Mouse (Mus musculus) hindbrain, postnatal 0 days (tissue): ENCODE results near the gene Snx7. TPM values are rescaled to one million over a fixed set of nuclear protein-coding genes. Genes with fewer than 3 reads are reported as not detected.
A peak's percentile ranks its signal among the peaks of the same experiment; 100 is the strongest.

Experiments used
- ATAC-seq: fragments of 200-750 bp; cut with Nextera tagmentation; 2 replicates; pipeline ENCODE4 v1.8.0; 2017; ENCODE audit warnings: mild to moderate bottlenecking, moderate TSS enrichment, moderate library complexity
- DNase-seq: peaks from one replicate; pipeline ENCODE4 v3.0.0-alpha.2; 2015; ENCODE audit warnings: low spot score
- H3K27ac ChIP-seq: fragments of 300-500 bp; sonication (generic); 2 replicates; pipeline ENCODE4 v1.5.1; 2014; ENCODE audit warnings: mild to moderate bottlenecking
- H3K27me3 ChIP-seq: fragments of 300-500 bp; sonication (generic); 2 replicates; pipeline ENCODE4 v1.6.1; 2014; ENCODE audit warnings: low read length, mixed read lengths; ENCODE audit not compliant: insufficient read depth
- H3K36me3 ChIP-seq: fragments of 300-500 bp; sonication (generic); 2 replicates; pipeline ENCODE4 v1.6.1; 2014; ENCODE audit warnings: low read length, mixed read lengths; ENCODE audit not compliant: insufficient read depth
- H3K4me1 ChIP-seq: fragments of 300-500 bp; sonication (generic); 2 replicates; pipeline ENCODE4 v1.6.1; 2014; ENCODE audit warnings: antibody characterized with exemption, low read length, mixed read lengths; ENCODE audit not compliant: insufficient read depth
- H3K4me2 ChIP-seq: fragments of 300-500 bp; sonication (generic); 2 replicates; pipeline ENCODE4 v1.6.1; 2014; ENCODE audit warnings: low read depth, mild to moderate bottlenecking, low read length, moderate library complexity, mixed read lengths
- H3K4me3 ChIP-seq: fragments of 300-500 bp; sonication (generic); 2 replicates; pipeline ENCODE4 v1.5.1; 2014; ENCODE audit warnings: low read length
- H3K9ac ChIP-seq: fragments of 300-500 bp; sonication (generic); replicated peaks from 2 replicates; pipeline ENCODE4 v1.6.1; 2014; ENCODE audit warnings: mild to moderate bottlenecking, low read length, moderate library complexity, mixed read lengths
- H3K9me3 ChIP-seq: fragments of 300-500 bp; sonication (generic); 2 replicates; pipeline ENCODE4 v1.6.1; 2016; ENCODE audit warnings: low read length, mixed read lengths
- CTCF ChIP-seq: IDR thresholded peaks from 2 replicates; pipeline ENCODE4 v1.5.1; 2016; ENCODE audit warnings: antibody characterized with exemption, control low read depth, low read depth
- WGBS: fragments of 180-500 bp; shearing (Covaris S2); extraction: QIAGEN DNeasy Blood & Tissue Kit; methylation state at CpG from one replicate; pipeline ENCODE4 v1.1.7; 2014; 5-methylcytosine and 5-hydroxymethylcytosine counted together
- polyA plus RNA-seq: library from polyadenylated mRNA; unstranded; fragments of >200 nt; fragmentation: Nextera tagmentation; extraction: Ambion mirVana; gene quantifications from 2 replicates; pipeline ENCODE4 v1.2.1, GENCODE M21; 2015
- total RNA-seq: library from RNA; depleted of rRNA; stranded (reverse); fragments of >200 nt; gene quantifications from 2 replicates; pipeline ENCODE4 v1.2.3, GENCODE M21; 2014

Snx7 gene
- total and polyA plus RNA-seq, 2 experiments from 2014 or later = 5.8 to 13.4 TPM

GRCm38 (mm10) chr3:117791273-117791672, 77.5 kb downstream of the Snx7 start:
- Histone ChIP-seq H3K4me1 (no peaks in the 10 kb centered on the region), H3K27ac (no peak overlapping the region), H3K27me3 (no peaks in the 10 kb centered on the region), H3K9me3 (no peaks in the 10 kb centered on the region), H3K4me2 (no peak overlapping the region), H3K9ac (no peak overlapping the region), H3K36me3 (no peaks in the 10 kb centered on the region), H3K4me3 (no peak overlapping the region)
- no peak for ATAC-seq
- WGBS = 64% methylated on average over 2 of the region's 2 CpGs
- TF ChIP-seq CTCF = no peak
- no peak for DNase-seq

DNA sequence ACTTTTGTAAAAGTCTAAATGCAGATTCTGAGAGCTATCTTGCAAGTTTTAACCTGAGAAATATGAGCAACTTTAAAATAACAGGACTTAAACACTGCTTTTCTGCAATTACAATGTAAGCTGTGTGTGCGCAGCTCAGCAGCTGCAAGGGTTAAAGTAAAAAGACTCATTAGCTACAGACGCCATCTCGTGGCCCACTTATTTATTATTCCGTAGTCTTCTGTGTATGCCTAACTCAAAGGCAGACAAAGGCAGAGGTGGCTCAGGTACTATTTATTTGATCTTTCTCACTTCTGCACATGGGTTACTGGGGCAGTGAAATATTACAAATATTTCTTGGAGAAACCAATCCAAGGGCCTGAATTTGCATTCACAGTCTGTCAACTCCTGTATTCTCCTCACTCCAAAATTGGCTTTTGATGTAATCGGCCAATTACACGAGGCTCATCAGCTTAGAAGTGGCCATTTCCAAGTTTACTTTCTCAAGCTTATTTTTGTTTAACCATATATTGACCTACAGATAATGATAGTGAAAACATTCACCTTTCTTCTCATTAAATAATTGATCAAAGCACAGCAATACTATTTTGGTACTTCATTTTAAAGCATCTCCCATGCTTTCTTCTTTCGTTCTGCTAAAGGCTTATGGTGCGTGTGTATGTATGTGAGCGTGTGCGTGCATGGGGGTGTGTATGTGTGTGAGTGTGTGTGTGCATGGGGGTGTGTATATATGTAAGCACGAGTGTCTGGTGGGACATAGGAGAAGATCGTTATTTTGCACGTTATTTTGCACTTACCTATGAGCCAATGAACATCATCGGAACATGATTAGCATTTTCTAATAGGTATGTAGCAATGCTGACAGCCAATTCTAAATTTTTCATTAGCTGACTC, 79.7 kb downstream of the Snx7 start:
- Histone ChIP-seq H3K36me3 (no peaks in the 10 kb centered on the region), H3K9me3 (no peaks in the 10 kb centered on the region), H3K27ac (no peak overlapping the region), H3K4me1 (no peaks in the 10 kb centered on the region), H3K9ac (no peak overlapping the region), H3K4me2 (no peak overlapping the region), H3K4me3 (no peak overlapping the region), H3K27me3 (no peaks in the 10 kb centered on the region)
- 63% methylated on average over 14 of the region's 14 CpGs for WGBS
- TF ChIP-seq CTCF = peak; percentile 74
- DNase-seq (peak; percentile 89), ATAC-seq (peak; percentile 86)

- ATAC-seq (no peak), DNase-seq (no peak)
- Histone ChIP-seq H3K27me3 (no peaks in the 10 kb centered on the region), H3K9ac (no peak overlapping the region), H3K36me3 (no peaks in the 10 kb centered on the region), H3K4me3 (no peak overlapping the region), H3K4me1 (no peaks in the 10 kb centered on the region), H3K27ac (no peak overlapping the region), H3K9me3 (no peaks in the 10 kb centered on the region), H3K4me2 (no peak overlapping the region)
- WGBS = 58% methylated on average over 6 of the region's 6 CpGs
- TF ChIP-seq CTCF = no peak
These were observed 81.5 kb downstream of the Snx7 start for GRCm38 (mm10) chr3:117787247-117787646.

GRCm38 (mm10) chr3:117752151-117752757, 116.5 kb downstream of the Snx7 start:
- H3K4me1 ChIP-seq = no peaks in the 10 kb centered on the region
- no peaks in the 10 kb centered on the region for H3K27me3 ChIP-seq
- H3K4me2 ChIP-seq = no peak overlapping the region
- H3K36me3 ChIP-seq = no peaks in the 10 kb centered on the region
- 81% methylated on average over 5 of the region's 5 CpGs for WGBS
- no peak for DNase-seq
- no peak overlapping the region for H3K4me3 ChIP-seq
- H3K27ac ChIP-seq = no peak overlapping the region
- no peak overlapping the region for H3K9ac ChIP-seq
- no peak for TF ChIP-seq CTCF
- H3K9me3 ChIP-seq = no peaks in the 10 kb centered on the region
- ATAC-seq = no peak

GRCm38 (mm10) chr3:117751665-117752064, 117.1 kb downstream of the Snx7 start:
- Histone ChIP-seq H3K27ac (no peak overlapping the region), H3K36me3 (no peaks in the 10 kb centered on the region), H3K27me3 (no peaks in the 10 kb centered on the region), H3K4me1 (no peaks in the 10 kb centered on the region), H3K9me3 (no peaks in the 10 kb centered on the region), H3K4me3 (no peak overlapping the region), H3K4me2 (no peak overlapping the region), H3K9ac (no peak overlapping the region)
- peak; percentile 51 for DNase-seq
- peak; percentile 59 for TF ChIP-seq CTCF
- ATAC-seq = 0 out of 2 replicates have a peak, but pooled peaks have one; percentile 24
- WGBS = 58% methylated on average over 2 of the region's 2 CpGs

DNA sequence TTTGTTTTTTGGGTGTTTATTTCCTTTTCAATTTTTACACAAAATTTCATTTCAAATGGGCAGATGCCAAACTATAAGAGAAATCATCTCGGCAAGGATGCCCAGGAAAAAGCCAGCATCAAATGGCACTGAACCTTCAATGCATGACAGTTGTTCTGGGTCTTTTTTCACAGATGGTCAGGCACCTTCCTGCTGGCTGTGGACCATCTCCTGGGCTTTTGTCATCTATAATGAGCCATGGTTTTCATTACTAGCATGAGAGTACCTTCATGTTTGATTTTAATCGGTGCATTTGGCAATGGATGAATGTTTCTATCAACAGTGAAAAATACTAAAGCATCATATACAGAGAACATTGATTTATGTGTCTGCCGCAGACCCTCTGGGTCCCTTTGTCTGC, 119.5 kb downstream of the Snx7 start:
- no peak overlapping the region for H3K4me3 ChIP-seq
- H3K27me3 ChIP-seq = no peaks in the 10 kb centered on the region
- H3K4me1 ChIP-seq = no peaks in the 10 kb centered on the region
- no peak overlapping the region for H3K9ac ChIP-seq
- 62% methylated on average over 3 of the region's 3 CpGs for WGBS
- peak; percentile 11 for DNase-seq
- H3K36me3 ChIP-seq = no peaks in the 10 kb centered on the region
- H3K9me3 ChIP-seq = no peaks in the 10 kb centered on the region
- TF ChIP-seq CTCF = no peak
- H3K4me2 ChIP-seq = no peak overlapping the region
- no peak for ATAC-seq
- no peak overlapping the region for H3K27ac ChIP-seq

- DNase-seq = peak; percentile 54
- peak; percentile 83 for ATAC-seq
- Histone ChIP-seq H3K9me3 (no peaks in the 10 kb centered on the region), H3K9ac (no peak overlapping the region), H3K4me2 (no peak overlapping the region), H3K27ac (no peak overlapping the region), H3K4me3 (no peak overlapping the region), H3K36me3 (no peaks in the 10 kb centered on the region), H3K27me3 (no peaks in the 10 kb centered on the region), H3K4me1 (no peaks in the 10 kb centered on the region)
- TF ChIP-seq CTCF = no peak
- 58% methylated on average over 5 of the region's 5 CpGs for WGBS
These were observed 129.0 kb downstream of the Snx7 start for GRCm38 (mm10) chr3:117739760-117740159.
